Comparison of ENCODE assay signal across 20 mouse cellular contexts in genomic region chr10:13314999-13315398, GRCm38 (mm10).
DNase-seq lines count a peak whose midpoint lies in the region; ATAC-seq lines count a peak whose summit lies in the region.
"Had no signal": no experiment of that assay in that cellular context is flagged by ENCODE, and none has a peak within 500 bp of the region (broad histone marks: within the 10 kb centered on the region; RNA-seq: fewer than 3 reads in every experiment).

No protein-coding gene starts in this region.

- H3K9me3 ChIP-seq in heart, embryonic 12.5 days (replicated peaks), result no peaks in the 10 kb centered on the region
- H3K9me3 ChIP-seq in limb, embryonic 12.5 days, result no peaks in the 10 kb centered on the region
- H3K9me3 ChIP-seq in limb, embryonic 10.5 days (replicated peaks), result no peaks in the 10 kb centered on the region
- no peaks in the 10 kb centered on the region for H3K9me3 ChIP-seq in limb, embryonic 15.5 days
- H3K9me3 ChIP-seq: embryonic facial prominence, embryonic 12.5 days; hindbrain, embryonic 15.5 days; intestine, embryonic 15.5 days; kidney, embryonic 15.5 days; midbrain, embryonic 15.5 days had no signal

- WGBS in heart, embryonic 12.5 days, result 67% methylated on average over 5 of the region's 5 CpGs
- 86% methylated on average over 5 of the region's 5 CpGs for WGBS in limb, embryonic 12.5 days
- 84% methylated on average over 5 of the region's 5 CpGs for WGBS in limb, embryonic 10.5 days
- 64% methylated on average over 5 of the region's 5 CpGs for WGBS in limb, embryonic 15.5 days

- H3K4me2 ChIP-seq in heart, embryonic 12.5 days, result no peak overlapping the region
- H3K4me2 ChIP-seq in limb, embryonic 12.5 days, result no peak overlapping the region
- H3K4me2 ChIP-seq in limb, embryonic 15.5 days, result no peak overlapping the region
- H3K4me2 ChIP-seq: embryonic facial prominence, embryonic 12.5 days; hindbrain, embryonic 15.5 days; intestine, embryonic 15.5 days; kidney, embryonic 15.5 days; liver, embryonic 11.5 days; midbrain, embryonic 15.5 days had no signal

- 0 out of 2 replicates have a peak overlapping the region, but pooled peaks have one; percentile 44 for H3K27ac ChIP-seq in heart, embryonic 12.5 days (ENCODE audit: poor library complexity, severe bottlenecking)
- H3K27ac ChIP-seq in limb, embryonic 12.5 days, result peak overlapping the region; percentile 20; the same call in 1 of the 2 replicates
- H3K27ac ChIP-seq in limb, embryonic 10.5 days, result no peak overlapping the region
- peak overlapping the region; percentile 73 for H3K27ac ChIP-seq in limb, embryonic 15.5 days
- H3K27ac ChIP-seq: embryonic facial prominence, embryonic 12.5 days; hindbrain, embryonic 15.5 days; intestine, embryonic 15.5 days; kidney, embryonic 15.5 days; midbrain, embryonic 15.5 days had no signal

- no peaks in the 10 kb centered on the region for H3K36me3 ChIP-seq in heart, embryonic 12.5 days
- no peaks in the 10 kb centered on the region for H3K36me3 ChIP-seq in limb, embryonic 12.5 days
- H3K36me3 ChIP-seq in limb, embryonic 10.5 days, result no peaks in the 10 kb centered on the region
- no peaks in the 10 kb centered on the region for H3K36me3 ChIP-seq in limb, embryonic 15.5 days
- H3K36me3 ChIP-seq: embryonic facial prominence, embryonic 12.5 days; hindbrain, embryonic 15.5 days; intestine, embryonic 15.5 days; kidney, embryonic 15.5 days; midbrain, embryonic 15.5 days had no signal

- no peak overlapping the region for H3K9ac ChIP-seq in heart, embryonic 12.5 days
- H3K9ac ChIP-seq in limb, embryonic 12.5 days (replicated peaks), result no peak overlapping the region
- no peak overlapping the region for H3K9ac ChIP-seq in limb, embryonic 15.5 days
- H3K9ac ChIP-seq: embryonic facial prominence, embryonic 12.5 days; hindbrain, embryonic 15.5 days; intestine, embryonic 15.5 days; kidney, embryonic 15.5 days; midbrain, embryonic 15.5 days had no signal

- no peak overlapping the region for H3K4me3 ChIP-seq in heart, embryonic 12.5 days
- no peak overlapping the region for H3K4me3 ChIP-seq in limb, embryonic 12.5 days (replicated peaks)
- no peak overlapping the region for H3K4me3 ChIP-seq in limb, embryonic 10.5 days
- H3K4me3 ChIP-seq in limb, embryonic 15.5 days, result no peak overlapping the region
- H3K4me3 ChIP-seq: embryonic facial prominence, embryonic 12.5 days; hindbrain, embryonic 15.5 days; intestine, embryonic 15.5 days; kidney, embryonic 15.5 days; midbrain, embryonic 15.5 days; myocyte had no signal

- no peak for DNase-seq in heart, postnatal 14 days
- DNase-seq in limb, embryonic 10.5 days (ENCODE audit: low spot score), result no peak
- DNase-seq in testis, postnatal 14 days (ENCODE audit: low spot score), result peak; percentile 73
- DNase-seq in left cerebral cortex, postnatal 14 days (ENCODE audit: low spot score in 2 of 2), result no peak
- DNase-seq: cerebellum, adult 2 months; lung, adult 18-20 months; lung, postnatal 36 days; right cerebral cortex, postnatal 14 days; thymus, postnatal 36 days had no signal

- intact Hi-C loops in heart, postnatal 14 days (cut with DNase I), result no loop called here
- intact Hi-C loops in left cerebral cortex, postnatal 14 days (cut with DNase I), result no loop called here

- peaks cover 60% of the 10 kb centered on the region for H3K4me1 ChIP-seq in heart, embryonic 12.5 days (replicated peaks)
- H3K4me1 ChIP-seq in limb, embryonic 12.5 days (replicated peaks), result peaks cover 10% of the 10 kb centered on the region; the same call in 1 of the 2 replicates
- H3K4me1 ChIP-seq in limb, embryonic 10.5 days, result 0 out of 2 replicates have a peak, but pooled peaks cover 2% of the 10 kb centered on the region
- 0 out of 2 replicates have a peak, but pooled peaks cover 5% of the 10 kb centered on the region for H3K4me1 ChIP-seq in limb, embryonic 15.5 days
- H3K4me1 ChIP-seq: hindbrain, embryonic 15.5 days; intestine, embryonic 15.5 days; midbrain, embryonic 15.5 days had no signal

- no peak for ATAC-seq in heart, embryonic 12.5 days (ENCODE audit: insufficient number of reproducible peaks, low FRiP score)
- ATAC-seq in limb, embryonic 12.5 days (ENCODE audit: insufficient number of reproducible peaks, insufficient read depth, low FRiP score, low TSS enrichment, low read depth), result no peak
- ATAC-seq in limb, embryonic 15.5 days (ENCODE audit: insufficient number of reproducible peaks, low FRiP score, low TSS enrichment, low read depth), result no peak
- ATAC-seq: forebrain, embryonic 16.5 days; intestine, embryonic 15.5 days; midbrain, embryonic 15.5 days had no signal

- no peaks in the 10 kb centered on the region for H3K27me3 ChIP-seq in heart, embryonic 12.5 days (replicated peaks)
- H3K27me3 ChIP-seq in limb, embryonic 12.5 days, result no peaks in the 10 kb centered on the region
- H3K27me3 ChIP-seq in limb, embryonic 10.5 days (ENCODE audit: low read depth, poor library complexity, severe bottlenecking), result no peaks in the 10 kb centered on the region
- H3K27me3 ChIP-seq in limb, embryonic 15.5 days, result no peaks in the 10 kb centered on the region
- H3K27me3 ChIP-seq: embryonic facial prominence, embryonic 12.5 days; hindbrain, embryonic 15.5 days; intestine, embryonic 15.5 days; kidney, embryonic 15.5 days; midbrain, embryonic 15.5 days had no signal
